Mouse (Mus musculus): ENCODE data around the gene Nkx3-2. TPM values are rescaled to one million over a fixed set of nuclear protein-coding genes. Genes with fewer than 3 reads are reported as not detected.

The Nkx3-2 gene
- polyA plus RNA-seq, 2 experiments = 5.7 to 10.4 TPM

- no peak for TF ChIP-seq POLR2A (IDR thresholded peaks at IDR 0.05; ENCODE audit: borderline replicate concordance, extremely low read depth, insufficient read depth, insufficient read length)
- peaks cover 97% of the 10 kb centered on the region for H3K27me3 ChIP-seq (ENCODE audit: control insufficient read depth, insufficient read depth, low read length)
- H3K4me2 ChIP-seq (replicated peaks; ENCODE audit: low read depth, low read length, severe bottlenecking) = peak overlapping the region; percentile 3; the same call in 1 of the 2 replicates
- WGBS = 2% methylated on average over 17 of the region's 17 CpGs
- peak overlapping the region; percentile 3; the same call in 1 of the 2 replicates for H3K4me3 ChIP-seq (replicated peaks; ENCODE audit: low read length)
- no peak overlapping the region for H3K27ac ChIP-seq (replicated peaks; ENCODE audit: low read depth, low read length)
- no peak overlapping the region for H3K9ac ChIP-seq (ENCODE audit: low read depth, low read length, severe bottlenecking)
- no peaks in the 10 kb centered on the region for H3K9me3 ChIP-seq (ENCODE audit: control insufficient read depth, low read length)
- DNase-seq (ENCODE audit: low spot score) (no peak), ATAC-seq (ENCODE audit: low FRiP score, low read depth) (no peak)
- no peaks in the 10 kb centered on the region for H3K4me1 ChIP-seq (ENCODE audit: control insufficient read depth, insufficient read depth, low read length)
- H3K36me3 ChIP-seq (ENCODE audit: control insufficient read depth, insufficient read depth, low read length) = no peaks in the 10 kb centered on the region
These were observed 10.0 kb downstream of the Nkx3-2 start for GRCm38 (mm10) chr5:41754226-41754775.

- whole genome bisulfite sequencing = 32% methylated on average over 4 of the region's 4 CpGs
- no peak for DNase-seq (ENCODE audit: low spot score)
- TF ChIP-seq POLR2A (IDR thresholded peaks at IDR 0.05; ENCODE audit: borderline replicate concordance, extremely low read depth, insufficient read depth, insufficient read length) = no peak
These were observed 11.6 kb downstream of the Nkx3-2 start for GRCm38 (mm10) chr5:41752721-41753120.

GRCm38 (mm10) chr5:41744898-41745780 is 19.2 kb downstream of the Nkx3-2 start:
- no peaks in the 10 kb centered on the region for H3K36me3 ChIP-seq (ENCODE audit: control insufficient read depth, insufficient read depth, low read length)
- no peak overlapping the region for H3K27ac ChIP-seq (replicated peaks; ENCODE audit: low read depth, low read length)
- DNase-seq (ENCODE audit: low spot score) (no peak), ATAC-seq (ENCODE audit: low FRiP score, low read depth) (no peak)
- no peak overlapping the region for H3K4me3 ChIP-seq (replicated peaks; ENCODE audit: low read length)
- H3K4me2 ChIP-seq (replicated peaks; ENCODE audit: low read depth, low read length, severe bottlenecking) = no peak overlapping the region
- H3K27me3 ChIP-seq (ENCODE audit: control insufficient read depth, insufficient read depth, low read length) = peaks cover 86% of the 10 kb centered on the region
- no peaks in the 10 kb centered on the region for H3K9me3 ChIP-seq (ENCODE audit: control insufficient read depth, low read length)
- 8% methylated on average over 11 of the region's 15 CpGs for WGBS
- H3K9ac ChIP-seq (ENCODE audit: low read depth, low read length, severe bottlenecking) = no peak overlapping the region
- no peaks in the 10 kb centered on the region; the same call in 1 of the 2 replicates for H3K4me1 ChIP-seq (ENCODE audit: control insufficient read depth, insufficient read depth, low read length)
- TF ChIP-seq POLR2A (IDR thresholded peaks at IDR 0.05; ENCODE audit: borderline replicate concordance, extremely low read depth, insufficient read depth, insufficient read length) = no peak

More at GRCm38 (mm10) chr5:41752721-41753120, 11.6 kb downstream of the Nkx3-2 start:
- Histone ChIP-seq H3K9ac (ENCODE audit: low read depth, low read length, severe bottlenecking) (no peak overlapping the region), H3K36me3 (ENCODE audit: control insufficient read depth, insufficient read depth, low read length) (no peaks in the 10 kb centered on the region), H3K4me1 (ENCODE audit: control insufficient read depth, insufficient read depth, low read length) (no peaks in the 10 kb centered on the region), H3K27ac (replicated peaks; ENCODE audit: low read depth, low read length) (no peak overlapping the region), H3K4me2 (replicated peaks; ENCODE audit: low read depth, low read length, severe bottlenecking) (no peak overlapping the region), H3K9me3 (ENCODE audit: control insufficient read depth, low read length) (no peaks in the 10 kb centered on the region), H3K4me3 (replicated peaks; ENCODE audit: low read length) (no peak overlapping the region), H3K27me3 (ENCODE audit: control insufficient read depth, insufficient read depth, low read length) (peaks cover 97% of the 10 kb centered on the region)
- ATAC-seq (ENCODE audit: low FRiP score, low read depth) = no peak

GRCm38 (mm10) chr5:41744234-41744633 is 20.1 kb downstream of the Nkx3-2 start:
- DNase-seq (ENCODE audit: low spot score) (no peak), ATAC-seq (ENCODE audit: low FRiP score, low read depth) (no peak)
- Histone ChIP-seq H3K4me2 (replicated peaks; ENCODE audit: low read depth, low read length, severe bottlenecking) (no peak overlapping the region), H3K4me3 (replicated peaks; ENCODE audit: low read length) (no peak overlapping the region), H3K9ac (ENCODE audit: low read depth, low read length, severe bottlenecking) (no peak overlapping the region), H3K36me3 (ENCODE audit: control insufficient read depth, insufficient read depth, low read length) (no peaks in the 10 kb centered on the region), H3K9me3 (ENCODE audit: control insufficient read depth, low read length) (no peaks in the 10 kb centered on the region), H3K4me1 (ENCODE audit: control insufficient read depth, insufficient read depth, low read length) (no peaks in the 10 kb centered on the region; the same call in 1 of the 2 replicates), H3K27ac (replicated peaks; ENCODE audit: low read depth, low read length) (no peak overlapping the region), H3K27me3 (ENCODE audit: control insufficient read depth, insufficient read depth, low read length) (peaks cover 79% of the 10 kb centered on the region)
- no peak for TF ChIP-seq POLR2A (IDR thresholded peaks at IDR 0.05; ENCODE audit: borderline replicate concordance, extremely low read depth, insufficient read depth, insufficient read length)
- 10% methylated on average over 7 of the region's 7 CpGs for WGBS

GRCm38 (mm10) chr5:41738817-41739216 is 25.5 kb downstream of the Nkx3-2 start:
- Histone ChIP-seq H3K4me1 (ENCODE audit: control insufficient read depth, insufficient read depth, low read length) (peaks cover 8% of the 10 kb centered on the region; the same call in 1 of the 2 replicates), H3K9ac (ENCODE audit: low read depth, low read length, severe bottlenecking) (no peak overlapping the region), H3K27ac (replicated peaks; ENCODE audit: low read depth, low read length) (no peak overlapping the region), H3K27me3 (ENCODE audit: control insufficient read depth, insufficient read depth, low read length) (peaks cover 32% of the 10 kb centered on the region), H3K4me2 (replicated peaks; ENCODE audit: low read depth, low read length, severe bottlenecking) (no peak overlapping the region), H3K4me3 (replicated peaks; ENCODE audit: low read length) (no peak overlapping the region), H3K9me3 (ENCODE audit: control insufficient read depth, low read length) (no peaks in the 10 kb centered on the region), H3K36me3 (ENCODE audit: control insufficient read depth, insufficient read depth, low read length) (no peaks in the 10 kb centered on the region)
- TF ChIP-seq POLR2A (IDR thresholded peaks at IDR 0.05; ENCODE audit: borderline replicate concordance, extremely low read depth, insufficient read depth, insufficient read length) = no peak
- no peak for ATAC-seq (ENCODE audit: low FRiP score, low read depth)
- WGBS = 50% methylated on average over 6 of the region's 6 CpGs
- DNase-seq (ENCODE audit: low spot score) = no peak

All from limb, embryonic 14.5 days (tissue).